Mouse (Mus musculus) hindbrain, embryonic 14.5 days (tissue): ENCODE measurements around the gene Arhgap31. TPM values are rescaled to one million over a fixed set of nuclear protein-coding genes. Genes with fewer than 3 reads are reported as not detected.

Experiments used
- ATAC-seq: fragments of 200-750 bp; cut with Nextera tagmentation; 2 replicates; pipeline ENCODE4 v1.8.0; 2017; ENCODE audit warnings: moderate number of reproducible peaks, mild to moderate bottlenecking, moderate TSS enrichment, moderate library complexity; ENCODE audit not compliant: low FRiP score
- DNase-seq: peaks from one replicate; pipeline ENCODE4 v3.0.0-alpha.2; 2015; ENCODE audit warnings: low spot score
- H3K27ac ChIP-seq: fragments of 300-500 bp; sonication (generic); 2 replicates; pipeline ENCODE4 v1.5.1; 2014; ENCODE audit warnings: mild to moderate bottlenecking, moderate library complexity
- H3K27me3 ChIP-seq: fragments of 300-500 bp; sonication (generic); 2 replicates; pipeline ENCODE4 v1.6.1; 2014; ENCODE audit warnings: mild to moderate bottlenecking, low read length, mixed read lengths; ENCODE audit not compliant: control insufficient read depth, insufficient read depth
- H3K36me3 ChIP-seq: fragments of 300-500 bp; sonication (generic); replicated peaks from 2 replicates; pipeline ENCODE4 v1.6.1; 2014; ENCODE audit not compliant: control insufficient read depth, insufficient read depth
- H3K4me1 ChIP-seq: fragments of 300-500 bp; sonication (generic); replicated peaks from 2 replicates; pipeline ENCODE4 v1.6.1; 2014; ENCODE audit warnings: antibody characterized with exemption, low read length, mixed read lengths; ENCODE audit not compliant: control insufficient read depth, insufficient read depth
- H3K4me2 ChIP-seq: fragments of 300-500 bp; sonication (generic); replicated peaks from 2 replicates; pipeline ENCODE4 v1.6.1; 2014; ENCODE audit warnings: mild to moderate bottlenecking, moderate library complexity
- H3K4me3 ChIP-seq: fragments of 300-500 bp; sonication (generic); replicated peaks from 2 replicates; pipeline ENCODE4 v1.5.1; 2014; ENCODE audit warnings: mild to moderate bottlenecking, low read length
- H3K9ac ChIP-seq: fragments of 300-500 bp; sonication (generic); 2 replicates; pipeline ENCODE4 v1.6.1; 2014
- H3K9me3 ChIP-seq: fragments of 300-500 bp; sonication (generic); 2 replicates; pipeline ENCODE4 v1.6.1; 2016; ENCODE audit warnings: low read length; ENCODE audit not compliant: control insufficient read depth
- WGBS: fragments of 180-500 bp; shearing (Covaris S2); extraction: QIAGEN DNeasy Blood & Tissue Kit; methylation state at CpG from one replicate; pipeline ENCODE4 v1.1.7; 2014; 5-methylcytosine and 5-hydroxymethylcytosine counted together
- polyA plus RNA-seq: library from polyadenylated mRNA; unstranded; fragments of >200 nt; fragmentation: Nextera tagmentation; extraction: Ambion mirVana; gene quantifications from 2 replicates; pipeline ENCODE4 v1.2.1, GENCODE M21; 2014

The Arhgap31 gene
- polyA plus RNA-seq = 5.6 and 7.8 TPM in 2 replicates

- Histone ChIP-seq H3K4me1 (no peaks in the 10 kb centered on the region), H3K9me3 (no peaks in the 10 kb centered on the region), H3K4me3 (peak within 1 kb of the TSS; percentile 52), H3K27me3 (no peaks in the 10 kb centered on the region), H3K27ac (peak within 1 kb of the TSS; percentile 60), H3K4me2 (peak within 1 kb of the TSS; percentile 79), H3K36me3 (no peaks in the 10 kb centered on the region), H3K9ac (peak within 1 kb of the TSS; percentile 64)
- ATAC-seq (peak; percentile 89), DNase-seq (peak; percentile 63)
- WGBS = under 1% methylated on average over 71 of the region's 74 CpGs
Measured at GRCm38 (mm10) chr16:38712581-38713403, at the start of gene Arhgap31. Gene Arhgap31, minus strand, starts transcription at chr16:38713274.

- 88% methylated on average over 8 of the region's 8 CpGs for WGBS
- Histone ChIP-seq H3K27ac (no peak overlapping the region), H3K4me2 (no peak overlapping the region), H3K9me3 (no peaks in the 10 kb centered on the region), H3K4me1 (no peaks in the 10 kb centered on the region), H3K36me3 (peaks cover 56% of the 10 kb centered on the region), H3K27me3 (no peaks in the 10 kb centered on the region), H3K4me3 (no peak overlapping the region), H3K9ac (no peak overlapping the region)
- ATAC-seq (no peak), DNase-seq (no peak)
Measured at GRCm38 (mm10) chr16:38762401-38762800, 49.3 kb upstream of the Arhgap31 start.

GRCm38 (mm10) chr16:38761972-38762371 lies 48.9 kb upstream of the Arhgap31 start:
- ATAC-seq = no peak
- H3K4me1 ChIP-seq = no peaks in the 10 kb centered on the region
- peaks cover 56% of the 10 kb centered on the region for H3K36me3 ChIP-seq

GRCm38 (mm10) chr16:38760834-38761375 lies 47.8 kb upstream of the Arhgap31 start:
- H3K36me3 ChIP-seq = peaks cover 47% of the 10 kb centered on the region
- 88% methylated on average over 6 of the region's 6 CpGs for WGBS

More at GRCm38 (mm10) chr16:38761972-38762371, 48.9 kb upstream of the Arhgap31 start:
- Histone ChIP-seq H3K4me3 (no peak overlapping the region), H3K9me3 (no peaks in the 10 kb centered on the region), H3K27ac (no peak overlapping the region), H3K9ac (no peak overlapping the region), H3K4me2 (no peak overlapping the region), H3K27me3 (no peaks in the 10 kb centered on the region)
- no peak for DNase-seq
- 84% methylated on average over 5 of the region's 5 CpGs for WGBS

GRCm38 (mm10) chr16:38760239-38760638 lies 47.2 kb upstream of the Arhgap31 start:
- Histone ChIP-seq H3K27me3 (no peaks in the 10 kb centered on the region), H3K4me2 (no peak overlapping the region), H3K4me3 (no peak overlapping the region), H3K36me3 (peaks cover 42% of the 10 kb centered on the region), H3K9me3 (no peaks in the 10 kb centered on the region), H3K4me1 (no peaks in the 10 kb centered on the region), H3K27ac (no peak overlapping the region), H3K9ac (no peak overlapping the region)
- no peak for ATAC-seq
- 96% methylated on average over 5 of the region's 5 CpGs for WGBS
- DNase-seq = no peak

More at GRCm38 (mm10) chr16:38760834-38761375, 47.8 kb upstream of the Arhgap31 start:
- Histone ChIP-seq H3K4me1 (no peaks in the 10 kb centered on the region), H3K27ac (no peak overlapping the region), H3K9ac (no peak overlapping the region), H3K9me3 (no peaks in the 10 kb centered on the region), H3K4me2 (no peak overlapping the region), H3K4me3 (no peak overlapping the region), H3K27me3 (no peaks in the 10 kb centered on the region)
- no peak for ATAC-seq
- DNase-seq = no peak

- peaks cover 27% of the 10 kb centered on the region for H3K36me3 ChIP-seq
Measured at GRCm38 (mm10) chr16:38758104-38758861, 45.2 kb upstream of the Arhgap31 start.

GRCm38 (mm10) chr16:38757626-38758025 lies 44.6 kb upstream of the Arhgap31 start:
- no peaks in the 10 kb centered on the region for H3K4me1 ChIP-seq
- DNase-seq (no peak), ATAC-seq (no peak)
- no peak overlapping the region for H3K4me3 ChIP-seq
- H3K27me3 ChIP-seq = no peaks in the 10 kb centered on the region
- no peak overlapping the region for H3K9ac ChIP-seq
- no peaks in the 10 kb centered on the region for H3K9me3 ChIP-seq
- H3K36me3 ChIP-seq = peaks cover 22% of the 10 kb centered on the region
- 96% methylated on average over 19 of the region's 19 CpGs for WGBS
- H3K4me2 ChIP-seq = no peak overlapping the region
- H3K27ac ChIP-seq = no peak overlapping the region

More at GRCm38 (mm10) chr16:38758104-38758861, 45.2 kb upstream of the Arhgap31 start:
- WGBS = 85% methylated on average over 12 of the region's 12 CpGs
- no peak overlapping the region for H3K4me3 ChIP-seq
- no peak overlapping the region for H3K9ac ChIP-seq
- no peak overlapping the region for H3K4me2 ChIP-seq
- no peaks in the 10 kb centered on the region for H3K9me3 ChIP-seq
- no peaks in the 10 kb centered on the region for H3K4me1 ChIP-seq
- ATAC-seq (no peak), DNase-seq (no peak)
- no peak overlapping the region for H3K27ac ChIP-seq
- H3K27me3 ChIP-seq = no peaks in the 10 kb centered on the region

GRCm38 (mm10) chr16:38756572-38756971 lies 43.5 kb upstream of the Arhgap31 start:
- WGBS = 82% methylated on average over 4 of the region's 4 CpGs
- Histone ChIP-seq H3K4me3 (no peak overlapping the region), H3K4me1 (no peaks in the 10 kb centered on the region), H3K27ac (no peak overlapping the region), H3K9me3 (no peaks in the 10 kb centered on the region), H3K9ac (no peak overlapping the region), H3K4me2 (no peak overlapping the region), H3K36me3 (peaks cover 22% of the 10 kb centered on the region), H3K27me3 (no peaks in the 10 kb centered on the region)
- ATAC-seq = no peak
- no peak for DNase-seq

GRCm38 (mm10) chr16:38756177-38756503 lies 43.1 kb upstream of the Arhgap31 start:
- WGBS = 60% methylated on average over 5 of the region's 5 CpGs
- Histone ChIP-seq H3K27me3 (no peaks in the 10 kb centered on the region), H3K4me1 (no peaks in the 10 kb centered on the region), H3K9ac (no peak overlapping the region), H3K4me3 (no peak overlapping the region), H3K36me3 (peaks cover 22% of the 10 kb centered on the region), H3K9me3 (no peaks in the 10 kb centered on the region), H3K4me2 (no peak overlapping the region), H3K27ac (no peak overlapping the region)
- DNase-seq = no peak
- no peak for ATAC-seq
